Mouse (Mus musculus): ENCODE data around the gene Aoc3.
"Not testable (repeated sequence)": the region's sequence is repeated elsewhere in the genome, so short reads cannot be mapped to it uniquely, and the experiment has no call there.

Aoc3 gene

GRCm38 (mm10) chr11:101328941-101329635, 1.3 kb upstream of the Aoc3 start:
- DNase-seq = peak; percentile 34 to 54

DNA sequence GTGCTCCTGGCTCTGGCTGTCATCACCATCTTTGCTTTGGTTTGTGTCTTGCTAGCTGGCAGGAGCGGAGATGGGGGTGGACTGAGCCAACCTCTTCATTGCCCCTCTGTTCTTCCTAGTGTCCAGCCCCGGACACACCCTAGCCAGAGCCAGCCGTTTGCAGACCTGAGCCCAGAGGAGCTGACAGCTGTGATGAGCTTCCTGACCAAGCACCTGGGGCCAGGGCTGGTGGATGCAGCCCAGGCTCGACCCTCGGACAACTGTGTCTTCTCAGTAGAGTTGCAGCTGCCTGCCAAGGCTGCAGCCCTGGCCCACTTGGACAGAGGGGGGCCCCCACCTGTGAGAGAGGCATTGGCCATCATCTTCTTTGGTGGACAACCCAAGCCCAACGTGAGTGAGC, 556 bp downstream of the Aoc3 start:
- not testable (repeated sequence) for DNase-seq

DNA sequence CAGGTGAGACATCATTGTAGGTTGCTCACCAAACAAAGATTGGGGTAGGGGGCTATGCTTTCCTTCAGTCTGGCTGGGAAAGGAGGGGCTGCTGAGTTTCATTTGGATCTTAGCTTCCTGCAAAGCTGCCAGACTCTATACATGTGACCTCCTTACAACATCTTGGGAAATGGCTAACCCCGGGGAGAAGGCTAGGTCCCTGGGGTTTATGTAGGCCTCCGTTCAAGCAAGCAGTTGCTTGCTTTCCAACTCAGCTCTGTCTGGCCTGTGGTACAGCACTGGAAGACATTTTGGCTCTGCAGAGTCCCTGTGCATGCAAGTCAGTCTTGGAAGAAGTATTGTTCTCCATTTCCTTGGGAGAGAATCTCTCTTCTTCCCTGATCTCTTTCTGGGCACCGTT, 2.1 kb downstream of the Aoc3 start:
- no peak for DNase-seq

DNA sequence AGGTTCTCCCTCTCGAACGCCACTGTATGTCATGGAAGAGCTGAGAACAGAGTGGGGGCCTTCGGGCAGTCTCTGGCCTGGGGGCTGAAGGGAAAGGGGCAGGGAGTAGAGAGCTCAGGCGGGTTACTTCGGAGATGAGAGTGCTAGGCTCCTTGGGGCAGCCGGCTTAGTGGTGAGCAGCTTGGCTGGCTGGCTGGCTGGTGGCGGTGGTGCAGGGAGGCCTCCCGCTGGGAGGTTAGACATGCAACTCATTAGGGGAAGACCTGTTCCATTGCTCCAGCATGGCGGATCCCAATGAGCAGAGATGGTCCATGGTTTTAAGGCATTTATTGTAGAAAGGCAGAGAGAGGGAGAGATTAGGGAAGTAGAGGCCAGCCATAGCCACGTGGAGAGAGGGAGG, 3.6 kb downstream of the Aoc3 start:
- DNase-seq = no peak

GRCm38 (mm10) chr11:101334516-101334915, 4.1 kb downstream of the Aoc3 start:
- no peak for DNase-seq

DNA sequence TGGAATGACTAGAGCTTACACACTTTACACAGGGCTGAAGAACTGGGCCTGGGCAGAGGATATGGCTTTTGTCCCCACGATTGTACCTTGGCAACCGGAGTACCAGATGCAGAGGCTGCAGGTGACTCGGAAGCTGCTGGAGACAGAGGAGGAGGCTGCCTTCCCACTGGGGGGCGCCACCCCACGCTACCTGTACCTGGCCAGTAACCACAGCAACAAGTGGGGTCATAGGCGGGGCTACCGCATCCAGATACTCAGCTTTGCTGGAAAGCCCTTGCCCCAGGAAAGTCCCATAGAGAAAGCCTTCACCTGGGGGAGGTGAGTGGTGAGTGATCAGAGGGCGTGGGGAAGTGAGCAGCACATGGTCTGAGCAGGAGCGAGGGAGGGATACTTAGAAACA, 5.3 kb downstream of the Aoc3 start:
- DNase-seq = peak; percentile 60 to 83

DNA sequence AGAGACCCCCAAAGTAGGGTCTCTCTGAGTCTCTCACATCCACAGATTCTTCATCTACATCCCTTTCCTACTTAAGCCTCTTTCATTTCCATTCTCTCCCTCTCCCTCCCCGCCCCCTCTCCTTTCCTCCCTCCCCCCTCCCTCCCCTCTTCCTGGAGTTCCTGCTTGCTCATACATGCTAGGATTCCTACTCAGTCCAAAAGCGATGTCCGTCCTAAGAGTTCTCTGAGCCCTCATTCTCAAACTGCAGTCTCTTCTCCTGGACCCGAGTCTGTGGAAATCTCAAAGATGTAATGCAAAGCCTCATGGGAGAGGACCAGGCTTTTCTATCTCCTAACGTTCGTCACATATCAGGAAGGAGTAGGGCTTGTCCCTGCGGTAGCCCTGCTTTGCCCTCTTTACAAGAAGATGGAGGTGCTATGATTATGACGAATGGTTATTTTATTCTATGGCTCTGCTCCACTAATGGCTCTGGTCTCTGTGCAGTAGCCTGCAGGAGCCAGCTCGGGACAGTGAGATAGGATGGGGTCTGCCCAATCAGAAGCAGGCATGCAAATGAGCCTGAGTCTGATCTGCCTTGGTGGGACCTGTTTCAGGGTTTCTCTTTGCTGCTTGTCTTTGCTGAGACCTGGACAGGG, 7.8 kb downstream of the Aoc3 start:
- no peak for DNase-seq

GRCm38 (mm10) chr11:101347083-101347775, 16.8 kb downstream of the Aoc3 start:
- no peak for DNase-seq

DNA sequence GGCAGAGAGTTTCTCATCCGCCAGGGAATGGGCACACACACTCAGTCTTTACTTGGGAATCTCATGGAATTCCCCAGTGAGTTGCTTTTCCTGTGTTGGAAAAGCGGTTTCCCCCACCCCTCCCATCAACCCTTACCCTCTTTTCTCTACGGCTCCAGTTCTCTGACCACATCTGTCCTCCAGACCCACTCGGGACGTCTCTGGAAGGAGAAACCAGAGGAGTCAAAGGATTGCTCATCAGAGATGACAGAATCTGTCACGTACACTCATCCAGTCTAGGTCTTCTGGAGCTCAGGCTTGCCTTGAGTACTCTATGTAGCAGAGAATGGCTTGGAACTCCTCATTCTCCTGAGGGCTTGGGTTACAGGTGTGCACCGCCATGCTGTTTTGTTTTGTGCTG, 18.4 kb downstream of the Aoc3 start:
- no peak for DNase-seq

DNA sequence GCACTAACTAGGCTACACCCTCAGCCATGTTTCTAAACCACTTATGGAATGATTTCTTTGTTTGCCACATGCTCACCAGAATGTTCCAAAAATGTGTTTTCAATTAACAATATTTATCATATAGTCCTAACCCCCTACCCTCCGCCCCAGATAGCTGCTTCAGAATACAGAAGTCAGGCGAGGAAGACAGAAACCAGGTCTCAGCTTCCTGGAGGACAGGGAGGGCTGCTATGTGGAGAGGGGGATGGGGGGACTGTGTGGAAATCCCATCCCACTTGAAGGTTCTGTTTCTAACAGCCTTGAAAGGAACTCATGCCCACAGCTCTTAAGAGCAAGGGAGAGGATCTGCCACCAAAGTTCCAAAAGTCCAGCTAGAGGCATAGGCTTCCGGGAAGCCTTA, 18.8 kb downstream of the Aoc3 start:
- DNase-seq = no peak

GRCm38 (mm10) chr11:101351100-101351720, 20.8 kb downstream of the Aoc3 start:
- DNase-seq = peak in 1 of 2 experiments; percentile 8

GRCm38 (mm10) chr11:101351721-101352111, 21.3 kb downstream of the Aoc3 start:
- peak; percentile 50 to 57 for DNase-seq

- DNase-seq = peak; percentile 59 to 79
Measured at GRCm38 (mm10) chr11:101353436-101353835, 23.0 kb downstream of the Aoc3 start.

DNA sequence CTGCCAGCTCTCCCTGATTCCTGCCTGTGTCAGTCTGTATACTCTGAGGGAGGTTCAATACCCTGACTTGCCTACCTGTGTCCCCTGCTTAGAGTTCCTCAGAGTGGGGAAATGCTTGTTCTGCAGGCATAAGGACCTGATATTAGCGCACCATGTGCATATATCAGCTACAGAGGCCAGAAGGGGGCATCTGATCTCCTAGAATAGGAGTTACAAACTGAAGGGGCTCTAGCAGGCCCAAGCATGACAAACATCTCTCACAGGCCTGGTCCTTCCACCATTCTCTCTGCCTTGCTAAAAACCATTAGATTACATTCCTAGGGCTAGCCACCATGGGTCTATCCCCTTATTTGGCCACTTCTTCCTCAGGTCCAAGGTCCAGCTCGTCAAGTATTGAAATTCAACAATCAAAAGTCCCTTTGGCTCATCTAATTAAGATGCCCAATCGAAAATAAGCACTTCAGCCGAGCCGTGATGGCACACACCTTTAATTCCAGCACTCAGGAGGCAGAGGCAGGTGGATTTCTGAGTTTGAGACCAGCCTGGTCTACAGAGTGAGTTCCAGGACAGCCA, 24.1 kb downstream of the Aoc3 start:
- no peak for DNase-seq

- peak in 1 of 2 experiments; percentile 55 for DNase-seq
Measured at GRCm38 (mm10) chr11:101355916-101356315, 25.5 kb downstream of the Aoc3 start.

GRCm38 (mm10) chr11:101357505-101358182, 27.2 kb downstream of the Aoc3 start:
- DNase-seq = no peak

DNA sequence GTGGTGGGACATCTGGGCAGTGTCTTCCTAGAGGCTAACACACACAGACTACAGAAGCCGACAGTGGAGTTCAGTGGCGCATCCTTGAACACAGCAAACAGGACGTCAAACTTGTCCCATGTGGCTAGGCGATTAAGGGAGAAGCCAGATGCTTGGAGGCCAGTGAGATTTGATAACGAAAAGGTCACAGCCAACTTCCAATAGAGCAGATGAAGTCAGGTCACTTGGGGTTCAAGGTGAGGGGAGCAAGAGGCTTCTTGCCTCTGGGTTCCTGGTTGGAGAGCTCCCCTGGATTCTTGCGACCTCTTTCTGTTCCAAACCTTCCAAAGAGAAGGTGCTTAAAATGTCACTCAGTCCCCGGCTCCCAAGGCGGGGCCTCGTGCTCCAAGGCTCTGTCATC, 29.4 kb downstream of the Aoc3 start:
- DNase-seq = no peak

GRCm38 (mm10) chr11:101360651-101361113, 30.3 kb downstream of the Aoc3 start:
- DNase-seq = peak in 1 of 2 experiments; percentile 82

DNA sequence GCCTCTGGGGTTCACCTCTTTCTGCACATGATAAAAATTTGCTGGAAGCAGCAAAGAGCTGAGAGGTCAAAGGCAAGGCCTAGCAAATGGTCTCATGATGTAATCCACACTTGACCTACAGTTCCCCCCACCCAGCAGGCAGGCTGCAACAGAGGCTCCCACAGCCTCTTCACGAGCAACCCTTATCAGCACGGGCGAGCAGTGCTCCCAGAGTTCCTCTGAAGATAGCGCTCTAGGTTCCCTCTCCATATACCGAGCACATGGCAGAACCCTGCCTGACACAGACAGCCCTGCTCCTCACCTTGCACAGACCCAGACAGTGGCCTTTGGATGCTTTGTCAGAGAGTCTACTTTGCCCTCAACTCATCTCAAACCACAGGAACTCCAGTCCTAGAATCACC, 34.1 kb downstream of the Aoc3 start:
- DNase-seq = peak; percentile 59 to 71

DNA sequence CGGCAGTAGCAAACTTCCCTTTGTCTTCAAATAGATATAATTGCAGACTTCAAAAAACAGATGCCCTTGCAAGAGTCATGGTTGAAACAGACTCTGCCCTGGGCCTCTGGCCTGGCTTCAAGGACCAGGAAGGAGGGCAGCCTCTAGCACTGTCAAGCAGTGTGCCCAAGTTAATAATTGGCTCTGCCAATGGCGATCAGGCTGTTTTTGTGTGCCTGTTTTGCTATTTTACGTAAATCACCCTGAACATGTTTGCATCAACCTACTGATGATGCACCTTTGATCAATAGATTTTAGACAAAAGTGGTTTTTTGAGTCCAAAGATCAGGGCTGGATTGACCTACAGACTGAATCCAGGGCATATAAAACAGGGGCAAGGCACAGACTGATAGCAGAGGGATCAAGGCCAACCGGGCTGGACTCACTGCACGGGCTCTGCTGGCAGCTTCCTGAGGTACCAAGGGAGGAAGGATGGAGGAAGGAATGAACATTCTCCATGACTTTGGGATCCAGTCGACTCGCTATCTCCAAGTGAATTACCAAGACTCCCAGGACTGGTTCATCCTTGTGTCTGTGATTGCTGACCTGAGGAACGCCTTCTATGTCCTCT, 37.0 kb downstream of the Aoc3 start, which contains the start of gene G6pc:
G6pc (plus strand) TSS at position 236 of the 610 bp plus-strand sequence.
- peak; percentile 80 to 89 for DNase-seq

GRCm38 (mm10) chr11:101370141-101370540, 39.7 kb downstream of the Aoc3 start:
- DNase-seq = no peak

DNA sequence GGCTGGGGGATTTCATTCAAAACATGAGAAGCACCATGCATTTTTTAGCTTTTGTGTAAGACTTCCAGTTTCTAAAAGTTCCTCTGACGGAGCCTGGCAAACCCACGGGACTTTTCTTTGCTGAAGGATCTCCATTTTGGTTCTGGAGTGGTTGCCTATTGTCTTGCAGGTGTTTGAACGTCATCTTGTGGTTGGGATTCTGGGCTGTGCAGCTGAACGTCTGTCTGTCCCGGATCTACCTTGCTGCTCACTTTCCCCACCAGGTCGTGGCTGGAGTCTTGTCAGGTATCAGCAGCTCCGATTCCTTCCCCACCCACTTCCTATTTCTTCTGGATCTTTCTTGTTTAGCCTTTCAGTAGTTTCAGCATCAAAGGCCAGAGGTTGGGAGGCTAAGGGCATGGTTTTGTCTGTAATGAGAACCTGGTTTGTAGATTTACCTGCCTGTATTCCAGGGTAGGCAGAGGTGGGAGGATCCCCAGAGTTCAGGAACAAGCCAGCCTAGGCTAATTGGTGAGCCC, 44.1 kb downstream of the Aoc3 start:
- no peak for DNase-seq

Measured in kidney, postnatal 36 days (tissue).